Mouse (Mus musculus) ovary, postnatal 10 days (tissue): ENCODE results near the gene Olfr1451.
"Not testable (repeated sequence)": the region's sequence is repeated elsewhere in the genome, so short reads cannot be mapped to it uniquely, and the experiment has no call there.

Experiments used
- DNase-seq: peaks from one replicate; pipeline ENCODE4 v3.0.0; 2022; ENCODE audit warnings: low spot score

The Olfr1451 gene

DNA sequence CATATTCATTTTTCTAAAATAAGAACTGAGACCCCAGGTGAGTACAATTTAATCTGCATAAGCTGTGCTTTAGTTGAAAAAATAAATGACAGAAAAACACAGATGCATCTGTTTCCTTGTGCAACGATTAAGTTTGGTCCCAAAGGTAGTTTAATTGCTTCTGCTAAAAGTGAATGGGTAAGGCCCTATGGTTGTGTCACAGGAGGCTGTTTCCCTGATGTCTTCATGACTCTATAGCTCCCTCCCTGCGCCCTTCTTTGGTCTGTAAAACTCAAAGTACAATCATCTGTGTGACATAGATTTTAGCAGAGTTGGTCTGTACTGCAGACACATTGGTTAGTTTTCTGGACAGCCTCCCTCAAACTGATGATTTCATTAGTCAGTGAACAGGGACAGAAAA lies at the start of gene Olfr1451:
TSS of gene Olfr1451 (plus strand) at position 301 of the 400 bp plus-strand sequence.
- DNase-seq: no peak

GRCm38 (mm10) chr19:12949958-12950357 lies 44.9 kb upstream of the Olfr1451 start, which contains the start of gene Olfr1450:
TSS of gene Olfr1450 (plus strand) at chr19:12950258.
- no peak for DNase-seq

DNA sequence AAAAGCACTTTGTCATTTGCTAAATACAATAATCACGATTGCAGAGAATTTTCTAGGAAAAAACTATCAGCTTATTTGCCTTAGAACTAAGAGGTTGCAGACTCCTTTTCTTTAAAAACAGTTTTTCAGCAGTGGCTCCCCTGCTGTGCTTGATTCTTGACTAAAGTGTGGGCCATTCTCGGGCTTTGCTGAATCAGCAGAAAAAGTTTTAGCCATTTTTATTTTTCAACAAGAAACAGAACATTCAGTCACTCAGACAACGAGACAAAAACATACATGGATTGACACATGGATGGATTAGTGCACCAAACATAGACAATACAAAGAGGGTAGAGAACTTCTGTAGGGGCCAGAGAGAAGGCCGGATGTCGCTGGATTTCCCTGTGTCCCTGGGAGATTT lies 24.7 kb upstream of the Olfr1451 start:
- DNase-seq: not testable (repeated sequence)

- not testable (repeated sequence) for DNase-seq
Measured at GRCm38 (mm10) chr19:12992316-12992715, 2.5 kb upstream of the Olfr1451 start.

GRCm38 (mm10) chr19:13028227-13028626 lies 33.4 kb downstream of the Olfr1451 start, which contains the start of gene Olfr1453:
TSS of gene Olfr1453 (minus strand) at chr19:13028327.
- DNase-seq: no peak
